Mouse (Mus musculus) E14TG2a.4 (cell line): Measurements from ENCODE around the gene Rfx1.

Experiments used
- CTCF ChIP-seq: conservative IDR thresholded peaks from 2 replicates; pipeline ENCODE4 v1.5.1; 2014; ENCODE audit warnings: low read length
- POU5F1 ChIP-seq: IDR thresholded peaks from 2 replicates; pipeline ENCODE4 v1.6.1; 2014; ENCODE audit warnings: low read length, borderline replicate concordance

- no peak for TF ChIP-seq CTCF
- no peak for TF ChIP-seq POU5F1
These were observed 40.8 kb upstream of the Rfx1 start for GRCm38 (mm10) chr8:84025863-84026262.
